Mouse (Mus musculus) brain, embryonic 18.5 days (tissue): ENCODE data around the gene Ndufa4l2.

Experiments used
- DNase-seq: peaks from one replicate; pipeline ENCODE4 v3.0.0-alpha.2; 2012; ENCODE audit warnings: low read depth, low spot score

The Ndufa4l2 gene

DNA sequence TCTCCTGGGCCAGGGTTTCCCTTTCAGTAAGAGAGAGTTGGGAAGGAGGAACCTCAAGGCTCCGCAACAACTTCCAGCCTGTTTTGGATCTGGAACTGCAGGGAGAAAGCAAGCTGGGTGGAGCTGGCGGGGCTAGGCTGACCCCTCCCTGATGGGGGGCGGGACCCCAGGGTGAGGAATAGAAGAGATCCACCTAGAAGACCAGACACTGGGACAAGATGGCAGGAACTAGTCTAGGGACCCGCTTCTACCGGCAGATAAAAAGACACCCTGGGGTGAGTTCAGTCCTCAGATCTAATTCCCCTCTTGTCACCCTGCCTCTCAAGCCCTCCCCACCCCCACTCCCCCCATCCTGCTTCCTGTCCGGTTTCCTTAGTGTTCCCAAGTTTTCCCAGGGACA lies at the start of gene Ndufa4l2:
Ndufa4l2 (plus strand) TSS at position 204 of the 400 bp plus-strand sequence.
- DNase-seq = no peak

DNA sequence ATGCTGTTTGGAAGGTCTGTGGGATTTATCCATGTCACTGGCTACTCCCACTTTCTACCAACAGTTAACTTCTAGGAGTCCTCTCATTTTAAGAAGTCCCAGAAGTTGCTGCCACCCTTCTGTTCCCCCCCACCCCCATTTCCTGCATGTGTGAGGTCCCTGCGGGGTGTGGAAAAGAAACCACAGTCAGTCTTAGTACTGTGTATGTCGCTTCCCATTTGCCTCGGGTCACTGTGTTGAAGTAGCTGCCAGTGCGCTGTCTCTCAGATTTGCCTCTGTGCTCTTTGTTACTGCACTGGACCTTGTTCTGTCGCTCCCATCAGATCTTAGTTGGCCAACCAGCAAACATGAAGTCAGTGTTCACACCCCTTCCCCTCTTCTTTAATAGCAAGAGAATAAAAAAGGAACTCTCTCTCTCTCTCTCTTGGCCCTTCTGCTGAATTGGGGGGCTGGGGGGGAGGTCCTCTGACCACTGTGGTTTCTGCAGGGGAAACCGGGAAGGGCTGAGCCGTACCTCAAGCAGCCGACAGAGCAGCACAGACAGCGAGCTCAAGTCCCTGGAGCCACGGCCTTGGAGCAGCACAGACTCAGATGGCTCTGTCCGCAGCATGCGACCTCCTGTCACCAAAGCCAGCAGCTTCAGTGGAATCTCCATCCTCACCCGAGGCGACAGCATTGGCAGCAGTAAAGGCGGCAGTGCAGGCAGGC lies 43.3 kb upstream of the Ndufa4l2 start:
- no peak for DNase-seq

DNA sequence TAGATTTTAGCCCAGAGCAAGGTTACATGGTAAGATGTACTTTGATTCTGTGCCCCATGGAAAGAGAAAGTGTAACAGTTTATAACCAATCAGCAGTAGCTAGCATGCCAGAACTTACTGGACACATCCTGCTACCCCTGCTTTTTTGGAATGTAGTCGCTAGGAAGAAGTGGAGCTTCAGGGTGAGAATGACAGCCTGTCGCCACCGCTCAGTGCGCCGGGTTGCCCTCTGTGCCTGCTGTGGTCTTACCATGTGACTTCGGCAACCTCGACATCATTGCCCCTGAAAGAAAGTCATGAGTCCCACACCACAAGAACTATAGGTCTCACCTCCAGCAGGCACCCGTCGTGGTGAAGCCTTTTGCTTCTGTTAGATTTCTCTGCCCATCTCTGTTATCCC lies 42.0 kb upstream of the Ndufa4l2 start:
- no peak for DNase-seq

DNA sequence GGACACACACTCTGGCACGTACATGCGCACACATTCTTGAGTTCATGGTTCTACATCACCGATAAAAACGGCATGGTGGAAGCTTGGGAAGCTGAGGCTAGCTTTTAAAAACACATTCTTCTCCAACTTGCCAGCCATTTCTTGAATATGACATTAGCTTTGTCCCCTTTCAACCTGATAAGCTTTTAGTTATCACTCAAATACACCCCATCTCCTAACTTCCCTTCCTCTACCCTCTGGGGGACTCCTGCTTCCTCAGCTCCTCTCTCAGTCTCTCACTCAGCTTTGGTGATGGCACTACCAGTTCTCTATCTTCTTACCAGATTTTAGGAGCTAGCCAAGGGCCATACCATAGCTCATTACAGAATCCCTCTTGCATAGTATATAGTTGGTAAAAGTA lies 39.6 kb upstream of the Ndufa4l2 start:
- DNase-seq = no peak

DNA sequence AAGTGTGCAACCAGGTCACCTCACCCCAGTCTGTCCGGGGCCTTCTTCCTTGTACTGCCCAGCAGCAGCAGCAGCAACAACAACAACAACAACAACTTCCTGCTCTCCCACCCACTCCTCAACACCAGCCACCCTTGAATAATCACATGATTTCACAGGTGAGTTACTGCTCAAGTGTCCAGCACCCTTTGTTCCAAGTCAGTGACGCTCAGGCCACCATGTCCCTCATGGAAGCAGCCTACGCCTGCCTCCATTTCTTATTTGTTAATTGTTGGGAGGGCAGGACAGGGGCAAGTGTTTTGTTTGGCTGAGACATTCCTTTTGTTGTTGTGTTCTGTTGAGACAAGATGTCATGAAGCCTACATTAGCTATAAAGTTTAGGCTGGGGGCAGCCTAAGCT lies 38.2 kb upstream of the Ndufa4l2 start:
- DNase-seq = no peak

DNA sequence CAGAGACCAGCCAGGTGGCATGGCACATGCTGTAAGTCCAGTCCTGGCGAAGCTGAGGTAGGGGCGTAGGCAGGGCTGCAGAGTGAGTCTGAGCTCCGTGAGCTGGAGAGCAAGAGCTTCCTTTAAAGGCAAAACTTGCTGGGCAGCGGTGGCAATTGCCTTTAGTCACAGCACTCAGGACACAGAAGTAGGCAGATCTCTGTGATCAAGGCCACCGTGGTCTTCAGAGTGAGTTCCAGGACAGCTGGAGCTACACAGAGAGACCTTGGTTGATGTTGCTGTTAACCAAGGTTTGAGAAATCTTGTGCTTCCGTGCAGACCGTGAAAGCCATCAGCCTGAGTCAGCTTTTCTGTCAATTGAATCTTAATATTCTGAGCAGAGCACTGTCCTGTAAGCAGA lies 37.5 kb upstream of the Ndufa4l2 start:
- no peak for DNase-seq

DNA sequence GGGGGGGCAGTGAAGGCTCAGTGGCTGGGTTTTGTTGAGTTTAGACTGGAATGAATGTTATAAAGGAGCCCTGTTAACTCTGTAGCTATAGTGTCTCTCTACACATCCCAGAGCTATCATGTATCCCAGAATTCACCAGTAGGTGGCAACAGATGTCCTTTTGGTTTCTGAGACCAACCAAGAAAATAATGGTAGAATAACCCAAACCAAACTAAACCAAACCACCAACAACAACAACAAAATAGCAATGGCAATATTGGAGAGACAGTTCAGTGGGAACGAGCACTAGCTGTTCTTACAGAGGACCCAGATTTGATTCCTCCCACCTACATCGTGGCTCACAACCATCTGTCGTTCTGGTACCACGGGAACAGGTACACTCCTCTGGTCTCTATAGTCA lies 35.6 kb upstream of the Ndufa4l2 start:
- peak; percentile 6 for DNase-seq

DNA sequence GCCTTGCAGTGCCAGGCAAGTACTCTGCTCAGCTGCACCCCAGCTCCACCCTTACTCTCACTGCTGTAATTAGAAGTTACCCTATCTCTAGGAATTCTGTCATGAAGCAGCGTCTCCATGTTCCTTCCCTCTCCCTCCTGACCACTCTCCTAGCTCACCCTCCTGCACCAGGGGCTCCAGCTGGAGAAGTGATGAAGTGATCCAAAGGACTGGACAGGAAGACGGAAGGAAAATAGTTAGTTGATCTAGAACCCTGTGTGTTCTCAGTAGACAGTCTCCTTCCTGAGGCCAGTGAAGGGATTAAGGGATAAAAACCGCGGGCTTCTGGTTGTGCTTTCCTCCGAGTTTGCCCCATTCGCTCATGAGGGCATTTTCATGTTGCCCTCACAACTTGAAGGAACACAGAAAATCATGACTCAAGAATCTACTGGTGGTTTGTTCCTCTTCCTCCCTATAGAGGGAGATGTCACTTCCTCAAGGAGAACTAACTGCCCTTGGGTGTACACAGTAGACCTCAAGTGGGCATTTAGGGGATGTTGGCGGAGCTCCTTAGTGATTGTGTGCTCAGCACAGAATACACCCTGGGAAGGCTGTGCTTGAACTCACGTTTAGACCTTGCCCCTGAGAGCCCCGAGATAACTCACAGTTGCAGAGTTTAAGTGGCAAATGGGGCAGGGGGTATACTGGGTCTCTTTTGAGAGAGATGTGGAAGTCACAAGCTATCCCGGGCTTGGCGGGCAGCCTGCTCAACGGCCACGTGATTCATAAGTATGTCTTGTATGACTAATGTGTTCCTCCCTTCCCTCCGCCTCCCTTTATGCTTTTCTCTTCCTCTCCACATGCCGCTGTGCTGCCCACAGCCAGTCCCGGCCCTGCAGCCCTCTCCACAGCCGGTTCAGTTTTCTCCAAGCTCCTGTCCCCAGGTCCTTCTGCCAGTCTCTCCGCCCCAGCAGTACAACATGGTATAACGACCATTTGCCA lies 33.6 kb upstream of the Ndufa4l2 start:
- no peak for DNase-seq

DNA sequence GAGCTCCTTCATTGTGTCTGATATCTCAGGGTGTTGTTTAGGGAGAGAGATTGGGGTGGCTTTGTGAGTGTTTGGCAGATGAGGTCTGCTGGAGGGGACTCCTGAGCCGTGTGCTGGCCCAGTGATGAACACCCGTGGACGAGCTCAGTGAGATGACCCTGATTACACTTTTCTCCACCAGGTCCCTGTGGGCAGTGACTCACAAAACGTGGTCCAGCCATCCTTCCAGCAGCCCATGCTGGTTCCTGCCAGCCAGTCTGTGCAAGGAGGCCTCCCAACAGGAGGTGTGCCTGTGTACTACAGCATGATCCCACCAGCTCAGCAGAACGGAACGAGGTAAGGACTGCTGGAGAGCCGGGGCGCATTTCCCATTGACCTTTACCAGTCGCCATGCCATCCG lies 29.5 kb upstream of the Ndufa4l2 start:
- no peak for DNase-seq

DNA sequence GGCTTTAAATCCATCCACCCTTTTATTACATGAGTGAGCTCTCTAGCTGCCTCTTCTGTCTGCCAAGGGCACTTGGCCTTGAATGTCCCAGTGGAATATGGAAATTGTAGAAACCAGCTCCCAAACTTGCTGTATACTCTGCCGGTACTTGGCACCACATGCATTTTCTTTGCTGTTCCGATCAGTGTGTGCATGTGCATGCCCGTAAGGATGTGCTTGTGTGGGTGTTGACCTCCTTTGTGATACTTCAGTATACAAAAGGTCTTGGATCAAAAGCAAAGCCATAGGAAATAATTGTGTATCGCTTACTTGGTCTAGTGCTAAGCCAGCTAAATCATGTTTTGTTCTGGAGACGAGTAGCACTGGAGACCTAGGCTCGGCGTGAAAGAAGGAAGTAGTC lies 25.9 kb upstream of the Ndufa4l2 start:
- no peak for DNase-seq

DNA sequence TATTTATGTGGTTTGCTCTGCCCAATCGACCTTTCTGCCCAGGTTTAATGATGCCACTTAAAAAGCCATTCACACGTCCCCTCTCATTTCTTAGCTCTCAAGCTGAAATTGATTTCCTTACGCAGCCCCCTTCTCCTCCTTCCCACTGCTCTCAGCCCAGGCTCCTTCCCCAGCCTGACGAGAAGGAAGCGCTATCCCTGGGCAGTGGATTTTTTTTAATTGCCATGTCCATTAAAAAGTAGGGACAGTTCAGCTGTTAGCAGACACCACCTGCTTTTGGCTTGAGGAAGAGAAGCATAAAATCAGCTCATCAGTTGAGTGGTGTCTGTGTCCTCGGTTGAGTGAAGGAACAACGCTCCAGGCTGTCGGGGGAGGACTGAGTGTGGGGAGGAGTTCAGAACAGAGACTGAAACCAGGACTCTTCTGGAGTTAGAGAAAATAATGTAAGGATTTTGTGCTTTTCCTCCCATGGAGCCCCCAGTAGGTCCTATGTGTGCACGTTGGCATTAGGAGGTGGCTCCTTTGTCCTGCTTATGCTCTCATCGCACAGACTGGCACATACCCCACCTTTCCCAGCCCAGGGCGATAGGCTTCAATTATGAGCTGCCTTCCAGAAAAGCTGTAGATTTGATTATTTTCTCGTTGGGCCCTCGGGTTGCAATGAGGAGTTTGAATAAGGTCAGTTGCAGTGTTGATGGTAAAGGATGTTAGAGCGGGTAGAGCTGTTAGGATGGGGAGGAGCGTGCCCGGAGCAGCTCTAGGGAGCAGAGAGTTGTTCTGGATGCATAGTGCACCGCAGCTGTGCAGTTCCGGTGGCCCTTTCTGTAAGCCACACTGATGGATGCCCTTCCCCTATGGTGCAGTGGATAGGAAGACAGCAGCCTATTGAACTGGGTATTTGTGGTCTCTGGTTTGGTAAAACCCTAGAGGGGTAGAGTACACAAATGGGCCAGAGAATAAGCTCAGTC lies 24.3 kb upstream of the Ndufa4l2 start:
- no peak for DNase-seq

DNA sequence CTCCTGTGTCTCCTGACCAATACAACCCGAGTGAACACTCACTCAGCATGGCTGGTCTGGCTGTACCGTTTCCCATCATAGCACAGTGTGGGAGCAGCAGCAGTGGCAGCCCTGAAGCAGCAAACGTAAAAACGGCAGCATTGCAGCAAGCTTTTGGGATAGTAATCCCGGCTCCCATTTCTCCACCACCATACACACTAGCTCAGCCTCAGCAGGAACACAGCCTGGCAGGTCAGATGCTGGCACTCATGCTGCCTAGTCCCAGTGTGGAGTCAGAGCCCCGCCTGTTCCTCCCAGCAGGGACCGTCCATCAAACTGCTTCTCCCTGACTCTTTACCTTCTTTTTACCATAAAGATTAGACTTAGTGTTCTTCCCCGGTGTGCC lies 23.6 kb upstream of the Ndufa4l2 start:
- no peak for DNase-seq

DNA sequence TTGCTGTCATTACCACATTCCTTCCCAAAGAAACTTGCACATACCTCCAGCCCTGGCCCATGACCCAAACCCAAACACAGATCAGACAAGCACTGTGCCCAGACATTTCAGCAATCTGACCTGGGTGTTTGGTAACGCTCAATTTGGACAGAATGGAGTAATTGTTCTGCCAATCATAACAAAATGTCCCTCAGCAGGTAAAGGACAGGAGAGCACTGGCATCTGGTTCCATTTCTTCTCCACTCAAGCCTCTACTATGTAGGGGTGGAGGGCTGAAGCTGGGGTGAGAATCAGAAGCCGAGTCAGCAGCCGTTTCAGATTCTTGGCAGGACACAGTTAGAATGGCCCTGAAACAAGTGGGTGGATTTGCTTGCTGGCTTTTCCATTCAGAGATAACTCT lies 22.6 kb upstream of the Ndufa4l2 start:
- DNase-seq = no peak

DNA sequence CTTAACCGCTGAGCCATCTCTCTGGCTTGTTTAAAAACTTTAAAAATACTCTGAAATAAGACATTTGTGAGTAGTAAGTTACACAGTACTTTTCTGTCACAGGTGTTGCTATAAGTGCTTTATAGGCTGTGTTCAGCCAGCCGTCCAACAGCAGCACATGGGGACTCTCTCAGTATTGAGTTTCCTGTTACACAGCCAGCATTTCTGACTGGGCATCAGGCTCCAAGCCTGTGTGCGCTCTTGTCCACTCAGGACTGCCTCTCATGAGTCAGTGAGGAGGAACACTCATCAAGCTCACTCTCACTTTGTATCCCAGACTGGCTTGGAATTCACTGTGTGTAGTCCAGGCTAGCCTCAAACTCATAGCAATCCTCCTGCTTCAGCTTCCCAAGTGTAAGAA lies 18.6 kb upstream of the Ndufa4l2 start:
- no peak for DNase-seq

DNA sequence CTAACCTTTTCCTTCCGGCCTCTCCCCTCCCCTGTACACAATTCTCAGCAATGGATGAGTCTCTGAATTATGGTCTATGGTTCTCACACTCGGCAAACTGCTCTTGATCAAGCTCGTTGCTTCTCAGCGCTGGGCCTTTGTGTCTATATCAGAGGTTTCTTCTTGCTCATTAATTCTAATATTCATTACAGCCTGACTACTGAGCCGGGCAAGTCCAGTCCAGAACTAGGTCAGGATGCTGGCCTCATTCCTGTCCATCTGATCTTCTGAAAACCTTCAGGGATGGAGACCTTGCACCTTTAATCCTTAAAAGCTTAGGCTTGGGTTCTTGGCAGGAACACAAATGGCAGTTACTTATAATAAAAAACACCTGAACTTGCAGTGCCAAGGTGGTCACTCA lies 15.3 kb upstream of the Ndufa4l2 start:
- DNase-seq = no peak

DNA sequence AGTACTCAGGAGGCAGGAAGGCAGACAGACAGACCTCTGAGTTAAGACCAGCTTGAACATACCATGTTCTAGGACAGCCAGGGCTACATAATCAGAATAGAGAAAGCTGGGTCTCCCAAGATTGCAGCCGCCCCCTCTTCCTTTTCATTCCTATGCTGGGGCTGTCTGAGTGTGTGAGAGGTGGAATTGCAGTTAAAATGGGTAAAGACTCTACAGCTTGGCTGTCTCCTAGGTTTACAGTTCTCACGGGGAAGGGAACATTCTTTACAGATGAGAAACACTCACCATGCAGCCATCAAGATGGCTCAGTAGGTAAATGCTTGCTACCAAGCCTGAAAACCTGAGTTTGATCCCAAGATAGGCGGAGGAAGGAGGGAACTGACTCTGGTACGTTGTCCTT lies 14.7 kb upstream of the Ndufa4l2 start:
- no peak for DNase-seq

DNA sequence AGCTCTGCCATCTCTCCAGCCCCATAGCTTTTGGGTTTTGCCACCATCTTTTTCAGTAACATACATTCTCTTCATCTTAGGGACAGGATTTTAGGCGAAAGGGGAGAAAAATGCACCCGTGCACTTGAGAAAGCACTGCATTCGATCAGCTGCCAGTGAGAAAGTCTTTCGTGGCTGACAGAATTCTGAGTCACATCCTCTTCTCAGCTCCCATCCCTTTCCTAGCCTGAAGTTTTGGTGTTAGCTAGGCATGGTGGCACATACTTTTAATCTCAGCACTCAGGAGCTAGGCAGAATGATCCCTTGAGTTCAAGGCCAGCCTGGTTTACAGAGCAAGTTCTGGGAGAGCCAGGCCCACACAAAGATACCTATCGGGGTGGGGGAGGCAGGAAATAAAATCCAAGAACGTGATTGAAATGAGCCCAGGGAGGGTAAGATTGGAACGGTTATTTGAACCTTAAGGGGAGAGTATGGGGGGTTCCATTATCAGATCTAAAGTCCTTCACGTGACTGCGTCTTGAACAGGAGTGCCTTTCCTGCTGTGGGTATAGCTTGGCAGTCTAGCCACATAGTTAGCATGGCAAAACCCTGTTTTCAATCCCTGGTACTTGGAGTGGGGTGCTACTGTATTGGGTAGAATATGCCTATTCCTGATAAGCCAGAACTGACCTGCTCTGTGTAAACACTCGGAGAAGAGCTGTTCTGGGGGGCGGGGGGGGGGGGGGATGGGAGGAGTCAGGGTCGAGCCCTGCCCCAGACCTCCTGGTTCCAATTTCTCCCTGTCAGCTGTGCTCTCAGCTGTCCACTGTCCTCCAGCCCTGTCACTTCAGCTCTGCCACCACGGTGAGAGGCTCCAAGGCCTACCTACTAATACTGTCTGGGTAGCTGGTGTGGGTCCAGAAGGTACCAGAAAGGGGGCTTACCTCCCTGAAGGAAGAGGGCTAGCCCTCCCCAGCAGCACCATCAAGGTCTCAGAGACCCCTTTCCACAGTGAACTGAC lies 13.6 kb upstream of the Ndufa4l2 start, which contains the start of gene Stac3:
Stac3 (plus strand) TSS at position 793 of the 1,000 bp plus-strand sequence.
- DNase-seq = no peak

DNA sequence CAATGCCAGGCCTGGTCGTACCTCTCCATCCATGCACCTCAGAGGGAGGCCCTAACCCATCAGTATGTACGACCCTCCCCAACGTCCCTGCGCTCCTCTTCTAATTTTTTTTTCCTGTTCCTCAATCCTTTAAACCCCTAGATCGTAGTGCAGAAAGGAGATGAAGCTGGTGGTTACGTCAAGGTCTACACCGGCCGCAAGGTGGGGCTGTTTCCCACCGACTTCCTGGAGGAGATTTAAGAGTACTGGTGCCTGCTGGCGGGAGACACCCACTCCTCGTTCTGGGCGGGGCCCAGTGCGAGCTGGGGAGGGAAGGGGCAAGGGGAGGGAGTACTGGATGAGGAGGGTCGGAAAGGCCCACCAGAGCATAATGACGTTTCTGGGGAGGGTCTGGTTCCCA lies 6.5 kb upstream of the Ndufa4l2 start:
- no peak for DNase-seq

DNA sequence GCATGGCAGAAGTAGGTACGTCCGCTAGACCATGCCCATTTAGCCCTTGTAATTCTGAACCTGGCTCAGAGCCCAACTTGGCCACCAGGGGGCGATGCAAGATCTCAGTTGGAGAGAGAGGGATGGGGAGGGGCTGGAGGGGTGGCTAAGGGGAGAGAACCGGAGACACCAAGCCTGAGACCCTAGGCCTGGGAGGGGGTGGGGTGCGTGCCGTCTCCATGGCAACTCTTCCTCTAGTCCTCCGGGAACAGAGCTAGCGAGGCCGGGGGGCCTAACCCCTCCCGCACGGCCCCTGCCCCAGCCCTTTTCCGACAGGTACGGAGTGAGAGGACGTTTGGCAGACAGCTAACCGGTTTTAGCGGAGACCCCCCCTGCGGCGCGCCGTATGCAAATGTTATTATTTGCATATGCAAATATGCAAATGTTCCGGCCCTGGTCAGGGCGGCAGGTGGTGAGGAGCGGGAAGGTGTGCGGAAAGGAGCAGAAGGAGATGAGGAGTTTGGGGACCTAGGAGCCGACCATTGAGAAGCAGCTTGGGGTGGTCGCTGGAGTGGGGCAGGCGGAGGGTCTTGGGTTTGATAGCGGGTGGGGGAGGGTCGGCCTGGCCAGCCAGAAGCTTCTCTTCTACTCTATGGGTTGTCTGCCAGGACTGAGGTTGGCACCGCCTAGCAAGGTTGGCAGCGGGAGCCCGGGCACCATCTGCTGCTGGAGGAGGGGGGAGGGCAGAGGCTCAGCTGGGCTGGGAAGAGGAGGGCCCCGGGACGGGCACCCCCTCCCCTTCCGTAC lies 5.5 kb upstream of the Ndufa4l2 start:
- DNase-seq = peak; percentile 85
